Mouse (Mus musculus): ENCODE measurements around the gene Pik3r5. TPM values are rescaled to one million over a fixed set of nuclear protein-coding genes. Genes with fewer than 3 reads are reported as not detected.

Pik3r5 gene
- polyA plus RNA-seq, 1 experiment from 2014 or later, result 0.79 TPM

DNA sequence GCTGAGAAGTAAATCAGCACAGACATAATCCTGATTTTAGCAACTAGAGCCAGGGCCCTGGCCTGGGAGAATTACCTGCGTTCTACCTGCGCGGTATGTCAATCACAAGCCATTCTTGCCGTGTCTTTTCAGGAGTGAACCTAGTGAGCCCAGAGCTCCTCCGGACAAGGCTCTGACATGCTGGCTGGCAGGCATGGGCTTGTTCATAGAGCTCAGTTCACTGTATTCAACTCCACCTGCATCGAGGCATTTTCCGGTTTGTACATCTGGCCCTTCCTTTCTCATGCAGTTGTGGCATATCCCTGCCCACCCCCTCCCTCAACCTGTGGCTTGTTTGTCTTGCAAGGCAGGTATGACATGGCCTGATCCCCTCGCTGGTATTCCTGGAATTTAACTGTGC, 26.3 kb upstream of the Pik3r5 start:
- no peak for ATAC-seq (ENCODE audit: insufficient number of reproducible peaks, insufficient read depth, low FRiP score, low TSS enrichment, low read depth)
- H3K27ac ChIP-seq, result no peak overlapping the region
- WGBS, result 83% methylated on average over 8 of the region's 8 CpGs
- no peaks in the 10 kb centered on the region; the same call in 1 of the 2 replicates for H3K4me1 ChIP-seq
- no peaks in the 10 kb centered on the region for H3K36me3 ChIP-seq
- H3K9ac ChIP-seq, result no peak overlapping the region
- H3K27me3 ChIP-seq, result peaks cover 43% of the 10 kb centered on the region
- H3K4me3 ChIP-seq, result no peak overlapping the region
- H3K9me3 ChIP-seq, result no peaks in the 10 kb centered on the region
- H3K4me2 ChIP-seq, result no peak overlapping the region

GRCm38 (mm10) chr11:68407266-68407926, 24.5 kb upstream of the Pik3r5 start:
- 63% methylated on average over 11 of the region's 11 CpGs for WGBS
- Histone ChIP-seq H3K4me1 (no peaks in the 10 kb centered on the region), H3K27me3 (peaks cover 26% of the 10 kb centered on the region)

DNA sequence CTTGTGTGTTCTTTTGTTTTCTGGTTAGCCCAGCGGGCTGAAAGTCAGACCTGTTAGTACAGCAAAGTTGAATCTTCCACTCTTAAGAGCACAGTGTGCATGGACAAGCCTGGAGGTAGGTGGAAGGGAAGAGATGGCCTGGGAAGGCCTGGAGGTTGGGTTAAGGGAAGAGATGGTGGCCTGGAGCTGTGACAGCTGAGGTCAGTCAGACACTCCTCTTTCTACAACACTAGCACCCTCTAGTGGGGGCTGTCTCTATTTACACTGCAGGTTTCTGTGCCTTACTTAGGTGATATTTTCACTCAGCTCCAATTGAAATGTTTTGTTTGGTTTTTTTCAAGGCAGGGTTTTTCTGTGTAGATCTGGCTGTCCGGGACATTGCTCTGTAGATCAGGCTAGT, 23.8 kb upstream of the Pik3r5 start:
- Histone ChIP-seq H3K27ac (no peak overlapping the region), H3K4me2 (no peak overlapping the region), H3K4me3 (no peak overlapping the region), H3K36me3 (no peaks in the 10 kb centered on the region), H3K9ac (no peak overlapping the region), H3K9me3 (no peaks in the 10 kb centered on the region), H3K27me3 (peaks cover 19% of the 10 kb centered on the region), H3K4me1 (no peaks in the 10 kb centered on the region)
- ATAC-seq (ENCODE audit: insufficient number of reproducible peaks, insufficient read depth, low FRiP score, low TSS enrichment, low read depth), result no peak
- WGBS, result 62% methylated on average over 2 of the region's 2 CpGs

More at GRCm38 (mm10) chr11:68407266-68407926, 24.5 kb upstream of the Pik3r5 start:
- Histone ChIP-seq H3K27ac (no peak overlapping the region), H3K9ac (no peak overlapping the region), H3K4me3 (no peak overlapping the region), H3K9me3 (no peaks in the 10 kb centered on the region), H3K36me3 (no peaks in the 10 kb centered on the region), H3K4me2 (no peak overlapping the region)
- no peak for ATAC-seq (ENCODE audit: insufficient number of reproducible peaks, insufficient read depth, low FRiP score, low TSS enrichment, low read depth)

- Histone ChIP-seq H3K27ac (no peak overlapping the region), H3K9ac (no peak overlapping the region), H3K36me3 (no peaks in the 10 kb centered on the region), H3K4me3 (no peak overlapping the region), H3K4me2 (no peak overlapping the region), H3K9me3 (no peaks in the 10 kb centered on the region), H3K27me3 (0 out of 2 replicates have a peak, but pooled peaks cover 10% of the 10 kb centered on the region), H3K4me1 (no peaks in the 10 kb centered on the region)
- ATAC-seq (ENCODE audit: insufficient number of reproducible peaks, insufficient read depth, low FRiP score, low TSS enrichment, low read depth), result no peak
- 47% methylated on average over 3 of the region's 3 CpGs for WGBS
These were observed 14.9 kb upstream of the Pik3r5 start for GRCm38 (mm10) chr11:68417001-68417400.

GRCm38 (mm10) chr11:68417831-68418230, 14.1 kb upstream of the Pik3r5 start:
- ATAC-seq (ENCODE audit: insufficient number of reproducible peaks, insufficient read depth, low FRiP score, low TSS enrichment, low read depth), result no peak

DNA sequence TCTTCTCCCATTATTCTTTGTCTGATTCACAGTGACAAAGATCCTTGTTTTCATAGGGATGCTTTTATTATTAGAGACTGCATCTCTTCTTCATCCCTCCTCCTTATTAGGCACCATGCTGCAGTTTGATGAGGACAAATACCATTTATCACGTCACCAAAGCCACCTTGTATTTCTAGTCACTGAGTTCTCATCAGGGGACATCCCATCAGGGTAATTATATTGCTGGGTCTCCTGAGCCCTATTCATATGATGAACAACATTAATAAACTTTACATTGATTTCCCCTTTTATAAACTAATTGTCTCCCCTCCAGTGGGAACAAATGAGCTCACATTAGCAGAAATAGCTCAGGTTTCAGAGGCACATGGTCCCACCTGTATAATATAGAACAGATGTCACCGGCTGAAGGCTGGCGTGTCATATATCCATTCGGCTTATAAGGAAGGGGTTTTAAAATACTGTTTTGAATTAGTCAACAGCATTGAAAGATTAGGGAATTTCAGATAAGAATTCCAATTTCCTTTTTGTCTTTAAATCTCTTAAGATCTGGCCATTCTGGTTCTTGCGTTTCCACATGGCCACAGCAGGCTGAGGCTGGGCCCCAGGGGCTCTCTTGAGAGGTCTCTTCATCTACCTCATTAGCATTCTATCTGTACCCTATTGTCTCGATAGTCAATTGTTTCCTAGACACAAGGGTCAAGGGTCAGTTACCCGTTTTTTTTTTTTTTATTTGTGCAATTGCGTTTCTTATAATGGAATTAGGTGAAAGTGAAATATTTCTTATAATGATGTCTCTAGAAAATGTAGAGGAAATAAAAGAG, 6.2 kb upstream of the Pik3r5 start:
- no peaks in the 10 kb centered on the region for H3K36me3 ChIP-seq
- no peak overlapping the region for H3K27ac ChIP-seq
- 13% methylated on average over 8 of the region's 8 CpGs for WGBS
- no peak overlapping the region for H3K4me3 ChIP-seq
- peaks cover 24% of the 10 kb centered on the region for H3K27me3 ChIP-seq
- H3K4me1 ChIP-seq, result peaks cover 11% of the 10 kb centered on the region; the same call in 1 of the 2 replicates
- no peak overlapping the region for H3K9ac ChIP-seq
- no peak overlapping the region for H3K4me2 ChIP-seq
- no peaks in the 10 kb centered on the region for H3K9me3 ChIP-seq
- ATAC-seq (ENCODE audit: insufficient number of reproducible peaks, insufficient read depth, low FRiP score, low TSS enrichment, low read depth), result no peak

More at GRCm38 (mm10) chr11:68417831-68418230, 14.1 kb upstream of the Pik3r5 start:
- H3K4me3 ChIP-seq, result no peak overlapping the region
- no peak overlapping the region for H3K4me2 ChIP-seq
- no peaks in the 10 kb centered on the region for H3K4me1 ChIP-seq
- no peaks in the 10 kb centered on the region for H3K9me3 ChIP-seq
- no peak overlapping the region for H3K27ac ChIP-seq
- WGBS, result 46% methylated on average over 9 of the region's 9 CpGs
- 0 out of 2 replicates have a peak, but pooled peaks cover 10% of the 10 kb centered on the region for H3K27me3 ChIP-seq
- no peak overlapping the region for H3K9ac ChIP-seq
- H3K36me3 ChIP-seq, result no peaks in the 10 kb centered on the region

DNA sequence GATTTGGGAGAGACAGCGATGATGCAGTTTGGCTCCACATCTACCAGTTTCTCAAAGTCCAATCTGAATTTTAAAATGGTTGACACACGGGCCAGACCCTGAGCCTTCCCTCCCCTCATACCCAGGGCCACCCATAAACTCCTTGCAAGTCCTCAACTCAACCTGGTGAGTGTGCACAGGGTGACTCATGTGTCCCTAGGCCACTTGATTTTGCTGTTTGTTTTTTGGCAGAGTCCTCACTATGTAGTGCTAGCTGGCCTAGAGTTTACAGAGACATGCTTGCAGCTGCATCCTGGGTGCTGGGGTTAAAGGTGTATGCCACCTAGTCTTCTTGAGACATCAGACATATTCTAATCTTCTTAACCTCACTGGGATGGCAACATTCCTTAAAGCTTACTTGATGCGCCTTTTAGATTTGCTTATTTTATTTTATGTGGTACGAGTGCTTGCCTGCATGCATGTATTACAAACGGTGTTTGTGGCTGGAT, 4.8 kb upstream of the Pik3r5 start:
- 72% methylated on average over 5 of the region's 5 CpGs for WGBS
- ATAC-seq (ENCODE audit: insufficient number of reproducible peaks, insufficient read depth, low FRiP score, low TSS enrichment, low read depth), result no peak

DNA sequence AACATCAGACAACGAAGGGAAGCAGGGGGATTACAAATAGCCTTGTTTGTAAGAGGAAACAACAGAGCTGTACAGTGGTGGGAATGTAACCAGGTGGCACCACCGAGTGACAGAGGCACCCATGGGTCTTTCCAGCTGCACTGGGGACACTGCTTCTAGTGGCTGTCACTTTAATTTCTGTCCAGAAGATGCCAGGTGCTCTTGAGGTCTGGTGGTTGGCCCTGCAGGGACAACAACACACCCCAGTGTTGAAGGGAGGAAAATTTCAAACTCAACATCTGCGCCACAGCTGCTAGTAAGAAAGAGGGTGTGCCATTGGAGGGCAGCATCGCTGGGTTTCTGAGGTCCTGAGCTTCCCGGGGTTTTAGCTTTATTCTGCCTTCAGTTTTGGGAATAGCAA, 1.3 kb upstream of the Pik3r5 start:
- Histone ChIP-seq H3K4me3 (no peak overlapping the region), H3K9ac (no peak overlapping the region), H3K4me2 (no peak overlapping the region), H3K4me1 (peaks cover 30% of the 10 kb centered on the region), H3K27me3 (peaks cover 38% of the 10 kb centered on the region), H3K9me3 (no peaks in the 10 kb centered on the region), H3K36me3 (no peaks in the 10 kb centered on the region), H3K27ac (no peak overlapping the region; the same call in 1 of the 2 replicates)
- WGBS, result 49% methylated on average over 5 of the region's 5 CpGs
- no peak for ATAC-seq (ENCODE audit: insufficient number of reproducible peaks, insufficient read depth, low FRiP score, low TSS enrichment, low read depth)

More for the DNA sequence above, 4.8 kb upstream of the Pik3r5 start:
- no peak overlapping the region for H3K9ac ChIP-seq
- peaks cover 24% of the 10 kb centered on the region for H3K4me1 ChIP-seq
- no peaks in the 10 kb centered on the region for H3K9me3 ChIP-seq
- no peak overlapping the region for H3K27ac ChIP-seq
- no peak overlapping the region for H3K4me2 ChIP-seq
- no peaks in the 10 kb centered on the region for H3K36me3 ChIP-seq
- no peak overlapping the region for H3K4me3 ChIP-seq
- peaks cover 32% of the 10 kb centered on the region for H3K27me3 ChIP-seq

DNA sequence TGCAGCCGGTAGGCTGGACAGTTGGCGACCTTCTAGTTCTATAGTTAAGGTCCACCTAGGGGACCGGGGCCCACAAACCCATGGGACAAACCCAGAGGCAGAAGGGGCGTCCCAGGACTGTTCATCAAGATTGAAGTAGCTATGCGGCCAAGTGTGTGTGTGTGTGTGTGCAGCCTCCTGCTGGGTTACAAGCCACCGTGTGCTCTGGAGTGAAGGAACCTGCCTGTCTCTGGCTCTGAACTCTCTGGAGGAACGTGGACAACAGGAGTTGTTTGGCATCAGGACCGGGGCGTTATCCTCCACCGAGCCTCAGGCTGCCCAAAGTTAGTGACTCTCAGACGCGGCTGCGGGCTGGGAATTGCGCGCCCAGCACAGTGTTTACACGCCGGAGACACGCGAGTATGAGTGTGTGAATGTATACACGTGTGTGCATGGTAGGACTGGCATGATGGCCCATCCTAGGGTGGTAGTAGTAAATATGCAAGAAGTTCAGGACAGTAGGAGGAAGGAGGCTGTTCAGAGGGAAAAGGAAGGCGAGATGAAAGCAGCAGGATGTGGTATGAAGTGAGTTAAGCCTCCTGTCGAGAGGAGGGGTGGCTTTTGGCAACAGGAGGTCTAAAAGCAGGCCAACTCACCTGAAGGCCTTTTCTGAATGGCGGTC, 570 bp downstream of the Pik3r5 start:
- Histone ChIP-seq H3K4me2 (peak overlapping the region; percentile 69), H3K9ac (peak overlapping the region; percentile 61; the same call in 1 of the 2 replicates), H3K4me1 (peaks cover 20% of the 10 kb centered on the region), H3K27me3 (peaks cover 38% of the 10 kb centered on the region), H3K9me3 (no peaks in the 10 kb centered on the region), H3K36me3 (no peaks in the 10 kb centered on the region), H3K27ac (no peak overlapping the region), H3K4me3 (peak overlapping the region; percentile 50)
- ATAC-seq (ENCODE audit: insufficient number of reproducible peaks, insufficient read depth, low FRiP score, low TSS enrichment, low read depth), result peak; percentile 29; the same call in 1 of the 2 replicates
- WGBS, result 33% methylated on average over 23 of the region's 23 CpGs

GRCm38 (mm10) chr11:68433534-68433933, 1.6 kb downstream of the Pik3r5 start:
- Histone ChIP-seq H3K9ac (no peak overlapping the region), H3K27me3 (peaks cover 38% of the 10 kb centered on the region), H3K36me3 (no peaks in the 10 kb centered on the region), H3K27ac (no peak overlapping the region), H3K4me3 (no peak overlapping the region), H3K9me3 (no peaks in the 10 kb centered on the region), H3K4me2 (no peak overlapping the region), H3K4me1 (peaks cover 20% of the 10 kb centered on the region)
- WGBS, result 79% methylated on average over 5 of the region's 5 CpGs
- no peak for ATAC-seq (ENCODE audit: insufficient number of reproducible peaks, insufficient read depth, low FRiP score, low TSS enrichment, low read depth)

DNA sequence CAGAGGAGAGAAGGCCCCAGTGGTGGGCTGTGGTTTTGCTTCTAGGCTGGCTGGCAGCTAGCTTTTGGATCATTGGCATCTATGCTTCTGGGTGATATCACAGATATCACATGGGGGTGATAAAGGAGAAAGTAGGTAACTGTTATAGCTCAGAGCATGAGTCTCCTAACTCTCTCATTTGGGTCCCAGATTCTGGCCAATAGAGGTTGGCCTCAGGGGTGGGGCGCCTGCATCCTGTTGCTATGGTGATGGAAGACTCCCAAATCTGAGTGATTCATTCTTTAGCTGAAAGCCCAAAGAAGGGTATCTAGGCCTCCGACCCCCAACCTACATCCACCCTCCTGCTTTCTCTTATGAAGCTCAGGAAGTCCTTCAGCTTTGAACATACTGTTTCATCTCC, 2.8 kb downstream of the Pik3r5 start:
- no peak for ATAC-seq (ENCODE audit: insufficient number of reproducible peaks, insufficient read depth, low FRiP score, low TSS enrichment, low read depth)
- Histone ChIP-seq H3K27me3 (peaks cover 38% of the 10 kb centered on the region), H3K4me1 (peaks cover 20% of the 10 kb centered on the region), H3K4me2 (no peak overlapping the region), H3K9me3 (no peaks in the 10 kb centered on the region), H3K36me3 (no peaks in the 10 kb centered on the region), H3K4me3 (no peak overlapping the region), H3K9ac (no peak overlapping the region), H3K27ac (no peak overlapping the region)
- 88% methylated on average over 2 of the region's 2 CpGs for WGBS

Measured in embryonic facial prominence, embryonic 13.5 days (tissue).